Mouse (Mus musculus) myocyte (in vitro differentiated cells): Measurements from ENCODE around the gene Kcnd3.

Experiments
- CEBPB ChIP-seq: IDR thresholded peaks from 2 replicates; pipeline ENCODE4 v1.6.1; 2011; ENCODE audit warnings: mild to moderate bottlenecking, moderate library complexity; ENCODE audit not compliant: poor library complexity, insufficient read depth, severe bottlenecking
- E2F4 ChIP-seq: IDR thresholded peaks from one replicate; pipeline ENCODE4 v1.6.1; 2011; ENCODE audit warnings: mild to moderate bottlenecking, control low read depth, moderate library complexity; ENCODE audit not compliant: insufficient read depth
- MAX ChIP-seq: IDR thresholded peaks from one replicate; pipeline ENCODE4 v1.6.1; 2011; ENCODE audit warnings: low read depth, mild to moderate bottlenecking, control low read depth
- POLR2A ChIP-seq: IDR thresholded peaks from one replicate; pipeline ENCODE4 v1.6.1; 2011; ENCODE audit warnings: low read depth, mild to moderate bottlenecking, control low read depth, moderate library complexity; ENCODE audit not compliant: insufficient read length
- POLR2AphosphoS2 ChIP-seq: IDR thresholded peaks from one replicate; pipeline ENCODE4 v1.6.1; 2011; ENCODE audit warnings: low read depth, control low read depth; ENCODE audit not compliant: insufficient read length
- SRF ChIP-seq: IDR thresholded peaks from one replicate; pipeline ENCODE4 v1.6.1; 2011; ENCODE audit warnings: low read depth; ENCODE audit not compliant: control insufficient read depth, insufficient read length
- TCF12 ChIP-seq: IDR thresholded peaks from one replicate; pipeline ENCODE4 v1.6.1; 2011; ENCODE audit warnings: mild to moderate bottlenecking, control low read depth; ENCODE audit not compliant: poor library complexity, insufficient read depth, severe bottlenecking
- USF1 ChIP-seq: IDR thresholded peaks from one replicate; pipeline ENCODE4 v1.6.1; 2011; ENCODE audit warnings: low read depth, mild to moderate bottlenecking, control low read depth, moderate library complexity

DNA sequence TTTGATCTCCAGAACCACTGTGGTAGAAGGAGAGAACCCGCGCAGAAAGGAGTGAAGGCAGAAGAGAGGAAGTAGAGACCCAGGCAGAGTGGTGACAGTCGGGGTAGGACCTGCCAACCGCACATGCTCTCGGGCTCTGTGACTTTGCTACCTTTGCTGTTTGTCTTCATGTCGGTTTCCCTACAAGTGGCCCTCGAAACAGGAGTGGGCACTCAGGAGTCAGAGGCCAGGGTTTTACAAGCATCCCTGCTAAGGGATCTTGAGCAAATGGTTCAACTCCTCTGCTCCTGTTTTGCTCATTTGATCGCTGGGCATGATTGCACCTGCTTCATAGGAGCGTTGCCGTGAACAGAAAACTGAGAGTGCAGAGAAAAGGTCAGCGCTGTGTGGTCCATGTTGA is 15.2 kb upstream of the Kcnd3 start:
- TF ChIP-seq POLR2A: no peak
- TF ChIP-seq MAX: no peak
- TF ChIP-seq CEBPB: no peak
- TF ChIP-seq POLR2AphosphoS2: no peak
- TF ChIP-seq SRF: no peak
- TF ChIP-seq USF1: no peak
- no peak for TF ChIP-seq E2F4
- no peak for TF ChIP-seq TCF12
